Mouse (Mus musculus): Measurements from ENCODE around the gene Gm16405. TPM values are rescaled to one million over a fixed set of nuclear protein-coding genes. Genes with fewer than 3 reads are reported as not detected.
"Not testable (repeated sequence)": the region's sequence is repeated elsewhere in the genome, so short reads cannot be mapped to it uniquely, and the experiment has no call there.

Gene Gm16405
- not detected in 2 replicates for polyA plus RNA-seq (2012; rRNA removed)

DNA sequence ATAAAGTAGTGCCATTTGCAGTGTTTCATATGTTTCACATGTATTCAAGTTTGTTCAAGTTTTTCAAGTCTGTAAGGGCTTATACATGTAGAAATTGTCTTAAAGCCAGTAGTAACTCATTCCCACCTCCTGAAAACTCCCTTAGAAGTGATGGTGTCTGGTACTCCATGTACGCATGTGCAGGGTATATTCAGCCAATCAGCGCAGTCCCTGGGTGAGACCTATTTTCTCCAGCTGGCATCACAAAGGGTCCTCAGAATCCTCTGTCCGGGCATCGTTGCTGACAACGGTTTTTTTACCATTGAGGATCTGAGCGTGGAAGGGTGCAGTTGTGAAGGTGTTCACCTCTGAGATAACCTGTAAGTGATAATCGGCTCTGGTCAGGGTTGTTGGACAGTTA, at the start of gene Gm16405:
Gene Gm16405 (plus strand): TSS at position 301 of the 400 bp plus-strand sequence.
- DNase-seq (ENCODE audit: extremely low spot score in 1 of 2, low spot score in 1 of 2), result not testable (repeated sequence)

Other genes starting within 250 kb of the Gm16405 start
- not detected in 2 replicates for gene Gm16430, start 91.0 kb downstream of the Gm16405 start, polyA plus RNA-seq (2012; rRNA removed)

Measured in frontal cortex, adult 2 months (tissue).